Mouse (Mus musculus) ES-E14 (cell line): ENCODE results near the gene Olfr1344.

Experiments used
- CHD2 ChIP-seq: IDR thresholded peaks from 2 replicates; pipeline ENCODE4 v1.6.1; 2014; ENCODE audit warnings: mild to moderate bottlenecking, low read depth, low read length, inconsistent platforms
- HCFC1 ChIP-seq: IDR thresholded peaks from 2 replicates; pipeline ENCODE4 v1.6.1; 2012; ENCODE audit warnings: low read length, inconsistent platforms, borderline replicate concordance; ENCODE audit not compliant: insufficient read depth
- ZC3H11A ChIP-seq: IDR thresholded peaks from 2 replicates; pipeline ENCODE4 v1.6.1; 2012; ENCODE audit warnings: low read depth, mild to moderate bottlenecking, inconsistent platforms, low read length, borderline replicate concordance

DNA sequence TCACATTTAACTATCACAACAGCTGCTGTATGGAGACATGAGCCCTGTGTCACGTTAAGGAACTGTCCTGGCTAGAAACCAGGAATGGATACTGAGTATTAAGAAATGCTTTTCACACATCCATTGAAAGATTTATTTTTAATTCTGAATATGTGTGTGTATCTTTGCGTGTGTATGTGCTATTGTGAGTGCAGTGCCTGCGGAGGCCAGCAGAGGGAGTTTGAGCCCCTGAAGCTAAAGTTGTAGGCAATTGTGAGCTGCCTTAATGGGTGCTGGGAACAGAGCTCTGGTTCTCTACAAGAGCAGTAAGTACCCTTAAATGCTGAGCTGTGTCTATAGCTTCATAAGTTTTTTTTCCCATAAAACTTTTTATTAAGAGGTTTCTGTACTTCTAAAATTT, 9.1 kb upstream of the Olfr1344 start:
- TF ChIP-seq CHD2 (no peak), ZC3H11A (no peak), HCFC1 (no peak)
